Mouse (Mus musculus): ENCODE results near the gene Ctsz. TPM values are rescaled to one million over a fixed set of nuclear protein-coding genes. Genes with fewer than 3 reads are reported as not detected.
A peak's percentile ranks its signal among the peaks of the same experiment; 100 is the strongest.

Gene Ctsz
- 244 TPM for polyA plus RNA-seq (2012; fragmentation: generic; extraction: Trizol)

DNA sequence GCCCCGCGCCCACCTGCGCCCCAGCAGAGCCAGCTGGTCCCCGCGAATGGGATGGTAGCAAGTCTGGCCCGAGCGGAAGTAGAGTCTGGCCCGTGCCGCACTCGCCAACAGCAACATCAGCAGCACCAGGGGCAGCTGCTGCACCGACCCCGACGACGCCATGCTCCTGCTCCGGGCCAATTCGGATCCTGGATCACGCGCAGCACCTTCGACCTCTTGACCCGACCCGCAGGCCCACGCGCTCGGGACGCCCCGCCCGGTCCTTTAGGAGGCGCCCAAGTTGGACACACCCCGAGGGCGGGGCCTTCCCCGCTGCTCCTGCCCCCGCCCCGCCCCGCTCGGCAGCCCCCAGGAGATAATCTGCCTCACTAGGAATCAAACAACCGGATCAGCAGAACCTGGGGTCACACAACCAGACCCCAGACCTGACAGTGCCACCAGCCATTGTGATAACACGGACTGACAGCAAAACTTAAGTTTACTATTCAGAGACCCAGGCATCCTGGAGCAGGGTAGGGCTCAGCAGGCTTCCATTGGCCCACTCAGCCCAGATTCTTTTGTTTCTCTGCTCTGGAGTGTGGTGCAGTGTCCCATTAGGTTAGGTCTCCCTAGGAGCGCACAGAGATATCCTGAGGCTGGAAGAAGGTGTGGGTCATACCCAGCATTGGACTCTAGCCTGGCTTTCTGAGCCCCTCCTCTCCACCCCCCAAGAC is at the start of gene Ctsz:
Gene Ctsz (minus strand): TSS at position 303 of the 713 bp plus-strand sequence.
- Histone ChIP-seq H3K4me2 (ENCODE audit: low read depth) (peak within 1 kb of the TSS; percentile 92), H3K79me2 (ENCODE audit: control insufficient read depth, insufficient read depth) (peaks cover 10% of the 10 kb centered on the region), H3K36me3 (ENCODE audit: control insufficient read depth, insufficient read depth) (no peaks in the 10 kb centered on the region), H3K4me3 (peak within 1 kb of the TSS; percentile 66), H3ac (ENCODE audit: control insufficient read depth, insufficient read length) (peak within 1 kb of the TSS; percentile 4), H3K27me3 (ENCODE audit: control insufficient read depth, insufficient read depth, insufficient read length) (no peaks in the 10 kb centered on the region)
- TF ChIP-seq MYOG (IDR thresholded peaks at IDR 0.05; ENCODE audit: control insufficient read depth in 1 of 3, insufficient read depth in 1 of 3, insufficient read length in 2 of 3, low read depth in 2 of 3) (peak in 1 of 3 experiments; percentile 65), E2F4 (IDR thresholded peaks at IDR 0.05; ENCODE audit: insufficient read depth) (no peak), POLR2A (IDR thresholded peaks at IDR 0.05; ENCODE audit: insufficient read length, low read depth) (peak; percentile 90), MYOD1 (IDR thresholded peaks at IDR 0.05; ENCODE audit: control insufficient read depth in 1 of 3, insufficient read length in 2 of 3, low read depth in 2 of 3) (peak in 1 of 3 experiments; percentile 55), SRF (IDR thresholded peaks at IDR 0.05; ENCODE audit: control insufficient read depth, insufficient read length, low read depth) (no peak), TCF12 (IDR thresholded peaks at IDR 0.05; ENCODE audit: insufficient read depth, poor library complexity, severe bottlenecking) (no peak), POLR2AphosphoS2 (IDR thresholded peaks at IDR 0.05; ENCODE audit: insufficient read length, low read depth) (peak; percentile 84)

DNA sequence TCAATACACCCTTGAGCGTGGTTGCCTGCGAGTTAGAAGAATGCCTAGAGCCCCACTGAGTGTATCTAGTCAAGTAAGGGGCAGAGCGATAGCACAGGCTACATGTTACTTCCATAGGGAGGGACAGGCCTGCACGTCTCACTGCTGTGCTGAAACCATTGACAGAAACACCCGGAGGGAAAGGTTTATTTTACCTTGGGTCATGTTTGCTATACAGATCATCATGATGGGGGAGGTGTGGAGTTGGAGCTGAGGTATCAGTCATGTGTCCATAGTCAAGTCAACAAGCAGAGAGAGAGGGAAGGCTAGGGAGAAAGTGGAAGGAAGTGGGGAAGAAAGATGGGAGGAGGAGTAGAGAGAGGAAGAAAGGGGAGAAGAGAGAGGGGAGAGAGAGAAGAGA is 48.2 kb upstream of the Ctsz start:
- Histone ChIP-seq H3ac (ENCODE audit: control insufficient read depth, insufficient read length) (no peak overlapping the region), H3K4me3 (no peak overlapping the region), H3K36me3 (ENCODE audit: control insufficient read depth, insufficient read depth) (no peaks in the 10 kb centered on the region), H3K79me2 (ENCODE audit: control insufficient read depth, insufficient read depth) (no peaks in the 10 kb centered on the region), H3K4me2 (ENCODE audit: low read depth) (no peak overlapping the region), H3K27me3 (ENCODE audit: control insufficient read depth, insufficient read depth, insufficient read length) (no peaks in the 10 kb centered on the region)
- no peak for TF ChIP-seq E2F4 (IDR thresholded peaks at IDR 0.05; ENCODE audit: insufficient read depth)
- no peak for TF ChIP-seq USF1 (IDR thresholded peaks at IDR 0.05; ENCODE audit: low read depth)
- no peak for TF ChIP-seq SRF (IDR thresholded peaks at IDR 0.05; ENCODE audit: control insufficient read depth, insufficient read length, low read depth)
- no peak for TF ChIP-seq TCF3 (IDR thresholded peaks at IDR 0.05; ENCODE audit: insufficient read length, low read depth)
- TF ChIP-seq REST (IDR thresholded peaks at IDR 0.05; ENCODE audit: insufficient read depth, insufficient read length), result no peak

- Histone ChIP-seq H3K4me3 (no peak overlapping the region), H3ac (ENCODE audit: control insufficient read depth, insufficient read length) (no peak overlapping the region), H3K79me2 (ENCODE audit: control insufficient read depth, insufficient read depth) (no peaks in the 10 kb centered on the region), H3K4me2 (ENCODE audit: low read depth) (no peak overlapping the region), H3K27me3 (ENCODE audit: control insufficient read depth, insufficient read depth, insufficient read length) (no peaks in the 10 kb centered on the region), H3K36me3 (ENCODE audit: control insufficient read depth, insufficient read depth) (no peaks in the 10 kb centered on the region)
- TF ChIP-seq POLR2A (IDR thresholded peaks at IDR 0.05; ENCODE audit: insufficient read length, low read depth) (no peak), TCF12 (IDR thresholded peaks at IDR 0.05; ENCODE audit: insufficient read depth, poor library complexity, severe bottlenecking) (no peak), MYOG (IDR thresholded peaks at IDR 0.05; ENCODE audit: control insufficient read depth in 1 of 3, insufficient read depth in 1 of 3, insufficient read length in 2 of 3, low read depth in 2 of 3) (no peak), TCF3 (IDR thresholded peaks at IDR 0.05; ENCODE audit: insufficient read length, low read depth) (no peak), USF1 (IDR thresholded peaks at IDR 0.05; ENCODE audit: low read depth) (no peak), MAX (IDR thresholded peaks at IDR 0.05; ENCODE audit: low read depth) (no peak), POLR2AphosphoS2 (IDR thresholded peaks at IDR 0.05; ENCODE audit: insufficient read length, low read depth) (no peak), REST (IDR thresholded peaks at IDR 0.05; ENCODE audit: insufficient read depth, insufficient read length) (no peak), MYOD1 (IDR thresholded peaks at IDR 0.05; ENCODE audit: control insufficient read depth in 1 of 3, insufficient read length in 2 of 3, low read depth in 2 of 3) (no peak), SRF (IDR thresholded peaks at IDR 0.05; ENCODE audit: control insufficient read depth, insufficient read length, low read depth) (no peak)
Observed at GRCm38 (mm10) chr2:174478746-174479145, 39.9 kb upstream of the Ctsz start.

GRCm38 (mm10) chr2:174477543-174478319 is 38.9 kb upstream of the Ctsz start:
- no peaks in the 10 kb centered on the region for H3K36me3 ChIP-seq (ENCODE audit: control insufficient read depth, insufficient read depth)
- H3K27me3 ChIP-seq (ENCODE audit: control insufficient read depth, insufficient read depth, insufficient read length), result no peaks in the 10 kb centered on the region
- no peak overlapping the region for H3K4me3 ChIP-seq
- H3K79me2 ChIP-seq (ENCODE audit: control insufficient read depth, insufficient read depth), result no peaks in the 10 kb centered on the region
- no peak overlapping the region for H3ac ChIP-seq (ENCODE audit: control insufficient read depth, insufficient read length)
- TF ChIP-seq E2F4 (IDR thresholded peaks at IDR 0.05; ENCODE audit: insufficient read depth) (no peak), POLR2A (IDR thresholded peaks at IDR 0.05; ENCODE audit: insufficient read length, low read depth) (no peak), SRF (IDR thresholded peaks at IDR 0.05; ENCODE audit: control insufficient read depth, insufficient read length, low read depth) (no peak), TCF12 (IDR thresholded peaks at IDR 0.05; ENCODE audit: insufficient read depth, poor library complexity, severe bottlenecking) (no peak), MAX (IDR thresholded peaks at IDR 0.05; ENCODE audit: low read depth) (no peak), MYOD1 (IDR thresholded peaks at IDR 0.05; ENCODE audit: control insufficient read depth in 1 of 3, insufficient read length in 2 of 3, low read depth in 2 of 3) (no peak), CEBPB (IDR thresholded peaks at IDR 0.05; ENCODE audit: insufficient read depth, poor library complexity, severe bottlenecking) (no peak), USF1 (IDR thresholded peaks at IDR 0.05; ENCODE audit: low read depth) (no peak), REST (IDR thresholded peaks at IDR 0.05; ENCODE audit: insufficient read depth, insufficient read length) (no peak), MYOG (IDR thresholded peaks at IDR 0.05; ENCODE audit: control insufficient read depth in 1 of 3, insufficient read depth in 1 of 3, insufficient read length in 2 of 3, low read depth in 2 of 3) (no peak), POLR2AphosphoS2 (IDR thresholded peaks at IDR 0.05; ENCODE audit: insufficient read length, low read depth) (no peak), TCF3 (IDR thresholded peaks at IDR 0.05; ENCODE audit: insufficient read length, low read depth) (no peak)
- H3K4me2 ChIP-seq (ENCODE audit: low read depth), result no peak overlapping the region

All from myocyte (in vitro differentiated cells).